Mouse (Mus musculus) CH12.LX (cell line): ENCODE data around the gene Gm20388.

Experiments
- E2F4 ChIP-seq: IDR thresholded peaks from 2 replicates; pipeline ENCODE4 v1.6.1; 2011; ENCODE audit warnings: low read depth, low read length, improper control_type of control experiment; ENCODE audit not compliant: insufficient replicate concordance
- EP300 ChIP-seq: IDR thresholded peaks from 2 replicates; pipeline ENCODE4 v1.6.1; 2011; ENCODE audit warnings: low read length, improper control_type of control experiment
- MAX ChIP-seq: IDR thresholded peaks from 2 replicates; pipeline ENCODE4 v1.6.1; 2011; ENCODE audit warnings: low read length, improper control_type of control experiment
- ZNF384 ChIP-seq: IDR thresholded peaks from 2 replicates; pipeline ENCODE4 v1.6.1; 2012; ENCODE audit warnings: low read depth, low read length, improper control_type of control experiment, inconsistent platforms

GRCm38 (mm10) chr8:124267206-124267605, 4356.6 kb downstream of the Gm20388 start:
- TF ChIP-seq E2F4 (no peak), ZNF384 (no peak), EP300 (no peak), MAX (no peak)
